Mouse (Mus musculus) liver, embryonic 12.5 days (tissue): ENCODE measurements around the gene Zkscan3. TPM values are rescaled to one million over a fixed set of nuclear protein-coding genes. Genes with fewer than 3 reads are reported as not detected.
A peak's percentile ranks its signal among the peaks of the same experiment; 100 is the strongest.
"Not testable (repeated sequence)": the region's sequence is repeated elsewhere in the genome, so short reads cannot be mapped to it uniquely, and the experiment has no call there.

ENCODE experiments used
- ATAC-seq: fragments of 200-750 bp; cut with Nextera tagmentation; 2 replicates; pipeline ENCODE4 v1.8.0; 2017; ENCODE audit warnings: moderate number of reproducible peaks, mild to moderate bottlenecking, moderate library complexity
- H3K27ac ChIP-seq: fragments of 300-500 bp; sonication (generic); 2 replicates; pipeline ENCODE4 v1.5.1; 2016; ENCODE audit warnings: mild to moderate bottlenecking
- H3K27me3 ChIP-seq: fragments of 300-500 bp; sonication (generic); replicated peaks from 2 replicates; pipeline ENCODE4 v1.6.1; 2016; ENCODE audit warnings: mild to moderate bottlenecking, moderate library complexity
- H3K36me3 ChIP-seq: fragments of 300-500 bp; sonication (generic); 2 replicates; pipeline ENCODE4 v1.6.1; 2016; ENCODE audit warnings: mild to moderate bottlenecking, moderate library complexity
- H3K4me1 ChIP-seq: fragments of 300-500 bp; sonication (generic); 2 replicates; pipeline ENCODE4 v1.6.1; 2016
- H3K4me2 ChIP-seq: fragments of 300-500 bp; sonication (generic); 2 replicates; pipeline ENCODE4 v1.6.1; 2016; ENCODE audit warnings: mild to moderate bottlenecking, moderate library complexity
- H3K4me3 ChIP-seq: fragments of 300-500 bp; sonication (generic); 2 replicates; pipeline ENCODE4 v1.5.1; 2016; ENCODE audit warnings: mild to moderate bottlenecking, moderate library complexity
- H3K9ac ChIP-seq: fragments of 300-500 bp; sonication (generic); 2 replicates; pipeline ENCODE4 v1.6.1; 2016; ENCODE audit warnings: mild to moderate bottlenecking, moderate library complexity
- H3K9me3 ChIP-seq: fragments of 300-500 bp; sonication (generic); replicated peaks from 2 replicates; pipeline ENCODE4 v1.6.1; 2016; ENCODE audit warnings: mild to moderate bottlenecking, moderate library complexity
- WGBS: fragments of 180-500 bp; shearing (Covaris S2); methylation state at CpG from one replicate; pipeline ENCODE4 v1.1.7; 2016; ENCODE audit not compliant: insufficient replicate concordance; 5-methylcytosine and 5-hydroxymethylcytosine counted together
- polyA plus RNA-seq: library from polyadenylated mRNA; unstranded; fragments of >200 nt; fragmentation: Nextera tagmentation; extraction: Ambion mirVana; gene quantifications from 2 replicates; pipeline ENCODE4 v1.2.1, GENCODE M21; 2016

Gene Zkscan3
- polyA plus RNA-seq, 1 experiment from 2014 or later = 36.2 TPM

DNA sequence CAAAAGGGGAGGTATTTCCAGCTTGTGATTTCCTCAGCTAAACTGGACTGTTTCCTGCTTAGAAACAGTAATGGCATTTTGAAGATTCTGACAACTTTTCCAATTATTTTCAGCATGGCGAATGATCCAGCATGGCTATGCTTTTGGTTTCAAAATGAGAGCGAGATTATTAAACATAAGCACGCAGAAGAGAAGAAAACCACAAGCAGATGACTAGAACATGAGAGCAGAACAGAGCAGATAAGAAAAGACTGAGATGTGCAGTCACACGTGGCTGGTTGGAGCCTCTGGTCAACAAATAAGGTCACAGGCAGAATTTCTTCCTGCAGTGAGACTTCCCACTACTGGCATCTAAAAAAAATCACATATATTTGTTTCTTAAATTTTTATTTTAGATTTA is 12.7 kb upstream of the Zkscan3 start:
- Histone ChIP-seq H3K4me3 (peak overlapping the region; percentile 8; the same call in 1 of the 2 replicates), H3K9me3 (no peaks in the 10 kb centered on the region), H3K9ac (peak overlapping the region; percentile 65), H3K4me2 (peak overlapping the region; percentile 65), H3K27me3 (no peaks in the 10 kb centered on the region), H3K36me3 (no peaks in the 10 kb centered on the region), H3K27ac (peak overlapping the region; percentile 97), H3K4me1 (peaks cover 72% of the 10 kb centered on the region)
- WGBS = 34% methylated on average over 4 of the region's 4 CpGs
- ATAC-seq = peak; percentile 42

DNA sequence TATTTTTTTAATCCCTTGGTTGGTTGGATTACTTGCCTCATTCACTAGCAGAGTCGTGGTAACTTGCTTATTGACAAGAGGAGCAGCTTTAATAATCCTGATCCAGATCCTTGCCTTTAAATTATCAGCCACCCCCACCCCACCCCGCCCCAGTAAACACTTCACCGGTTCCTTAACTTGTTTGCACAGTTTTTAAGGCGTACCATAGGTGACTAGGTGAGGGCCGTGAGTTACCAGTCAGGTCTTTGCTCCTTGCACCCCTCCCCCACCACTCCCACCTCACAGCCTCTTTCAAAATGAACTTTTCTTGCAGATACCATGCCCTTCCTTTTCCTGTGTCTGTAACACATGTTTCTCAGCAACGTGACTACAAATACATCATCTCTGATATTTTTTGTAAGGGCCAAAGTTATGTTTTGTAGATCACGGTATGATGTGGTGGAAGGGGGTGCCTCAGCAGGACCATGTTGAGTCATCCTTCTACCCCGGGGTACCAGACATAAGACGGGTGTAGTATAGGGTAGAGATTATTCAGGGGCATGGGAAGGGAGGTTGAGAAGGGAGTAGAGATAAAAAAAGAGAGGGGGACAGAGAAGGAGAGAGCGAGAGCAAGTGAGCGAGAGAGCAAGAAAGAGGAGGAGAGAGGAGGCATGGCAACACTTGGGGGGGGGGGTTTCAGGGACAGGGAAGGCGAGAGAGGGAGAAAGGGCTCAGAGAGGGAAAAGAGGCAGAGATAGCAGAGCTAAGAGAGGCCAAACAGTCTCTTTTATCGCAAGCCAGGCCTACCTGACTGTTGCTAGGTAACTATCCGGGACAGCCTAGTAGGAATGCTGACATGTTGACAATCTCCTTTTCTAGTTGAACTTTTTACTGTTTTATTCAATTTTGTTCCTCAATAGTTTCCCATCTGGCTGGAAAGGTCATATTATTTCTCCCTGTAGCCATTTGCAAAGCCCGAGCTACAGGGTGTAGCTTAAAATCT is 12.0 kb upstream of the Zkscan3 start:
- Histone ChIP-seq H3K4me3 (peak overlapping the region; percentile 8; the same call in 1 of the 2 replicates), H3K4me2 (peak overlapping the region; percentile 65), H3K36me3 (no peaks in the 10 kb centered on the region), H3K9me3 (no peaks in the 10 kb centered on the region), H3K27ac (peak overlapping the region; percentile 97), H3K27me3 (no peaks in the 10 kb centered on the region), H3K4me1 (peaks cover 66% of the 10 kb centered on the region), H3K9ac (peak overlapping the region; percentile 65)
- WGBS = 31% methylated on average over 14 of the region's 15 CpGs
- peak; percentile 81 for ATAC-seq

DNA sequence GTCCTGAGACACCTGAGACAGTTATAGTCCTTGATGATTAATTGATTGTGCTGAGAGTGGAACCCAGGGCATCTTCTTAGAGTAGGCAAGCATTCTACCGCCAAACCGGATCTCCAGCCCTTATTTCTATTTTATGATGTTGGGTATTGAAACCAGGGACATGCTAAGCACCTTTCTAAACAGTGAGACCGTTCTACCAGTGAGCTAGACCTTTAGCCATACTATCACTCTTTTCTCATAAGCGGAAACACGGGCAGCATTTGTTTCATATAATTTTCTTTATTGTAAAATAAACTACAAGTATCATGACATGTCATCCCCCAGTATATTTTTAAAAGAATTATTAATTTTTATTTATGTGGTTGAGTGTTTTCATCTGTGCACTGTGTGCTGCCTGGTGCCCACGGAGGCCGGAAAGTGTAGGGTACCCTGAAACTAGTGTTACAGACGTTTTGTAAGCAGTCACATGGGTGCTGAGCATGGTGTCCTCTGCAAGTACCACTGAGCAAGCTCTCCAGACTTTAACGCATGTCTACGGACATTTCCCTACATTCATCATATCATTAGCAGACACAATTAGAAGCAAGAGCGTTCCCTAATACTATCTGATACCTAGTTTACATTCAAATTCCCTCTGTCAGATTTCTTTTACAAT is 6.4 kb upstream of the Zkscan3 start:
- no peaks in the 10 kb centered on the region for H3K27me3 ChIP-seq
- peak overlapping the region; percentile 78 for H3K4me2 ChIP-seq
- H3K4me3 ChIP-seq = peak overlapping the region; percentile 56
- H3K9ac ChIP-seq = peak overlapping the region; percentile 75
- no peaks in the 10 kb centered on the region for H3K9me3 ChIP-seq
- no peaks in the 10 kb centered on the region for H3K36me3 ChIP-seq
- H3K27ac ChIP-seq = peak overlapping the region; percentile 78
- no peak for ATAC-seq
- peaks cover 31% of the 10 kb centered on the region for H3K4me1 ChIP-seq
- 58% methylated on average over 11 of the region's 11 CpGs for WGBS

DNA sequence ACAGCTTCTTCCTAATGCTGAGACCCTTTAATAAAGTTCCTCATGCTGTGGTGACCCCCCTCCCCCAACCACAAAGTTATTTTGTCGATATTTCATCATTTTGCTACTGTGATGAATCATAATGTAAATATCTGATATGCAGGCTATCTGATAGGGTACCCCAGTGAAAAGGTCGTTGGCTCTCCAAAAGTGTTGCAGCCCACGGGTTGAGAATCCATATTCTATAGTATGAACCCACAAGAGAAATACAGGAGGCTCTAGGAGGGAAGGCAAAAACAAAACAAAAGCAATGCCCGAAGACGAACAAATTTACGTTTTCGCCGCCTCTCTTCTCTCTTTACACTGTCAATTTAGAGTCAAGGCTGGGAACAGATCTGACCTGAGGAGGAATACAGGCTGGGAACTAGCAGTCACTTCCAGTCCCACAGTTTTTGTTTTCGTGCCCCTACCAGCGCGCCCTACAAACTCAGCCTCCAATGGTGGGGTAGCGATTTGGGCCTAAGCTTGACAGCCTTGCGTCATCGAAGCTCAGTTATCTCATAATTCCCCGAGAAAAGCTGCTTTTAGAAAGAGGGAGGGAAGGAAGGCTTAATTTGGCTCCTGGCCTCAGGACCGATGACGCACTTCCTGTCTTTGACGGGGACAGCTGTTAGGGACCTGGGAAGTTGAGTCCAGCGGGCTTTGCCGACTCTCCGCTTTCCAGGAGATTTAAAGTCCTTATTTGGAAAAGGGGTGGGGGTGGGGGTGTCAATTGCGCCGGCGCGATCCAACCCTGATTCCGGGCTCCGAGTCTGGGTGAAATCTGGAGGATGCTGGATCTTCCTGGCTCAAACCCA is 5.6 kb upstream of the Zkscan3 start:
- peaks cover 26% of the 10 kb centered on the region for H3K4me1 ChIP-seq
- no peaks in the 10 kb centered on the region for H3K36me3 ChIP-seq
- no peaks in the 10 kb centered on the region for H3K9me3 ChIP-seq
- peak overlapping the region; percentile 78 for H3K27ac ChIP-seq
- WGBS = 3% methylated on average over 27 of the region's 27 CpGs
- peak overlapping the region; percentile 78 for H3K4me2 ChIP-seq
- peak overlapping the region; percentile 56 for H3K4me3 ChIP-seq
- H3K9ac ChIP-seq = peak overlapping the region; percentile 75
- no peaks in the 10 kb centered on the region for H3K27me3 ChIP-seq
- peak; percentile 86 for ATAC-seq

DNA sequence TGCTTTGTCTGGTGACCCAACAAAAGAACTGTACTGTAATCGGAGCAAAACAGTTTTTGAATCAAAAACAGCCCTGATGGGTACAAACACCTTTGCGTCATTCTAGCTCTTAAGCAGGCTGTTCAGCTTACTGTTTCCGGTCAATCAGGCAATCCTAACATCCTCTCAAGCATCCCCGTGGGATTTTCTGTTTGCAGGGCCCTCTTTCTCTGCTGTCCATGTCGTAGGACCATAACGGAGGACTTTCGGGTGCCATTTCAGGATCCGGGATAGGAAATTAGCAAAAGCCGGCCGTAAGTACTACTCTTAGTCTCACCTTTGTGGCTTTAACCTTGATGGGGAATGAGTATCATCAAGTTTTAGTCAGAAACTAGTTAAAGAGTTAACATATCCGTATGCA is 4.8 kb upstream of the Zkscan3 start:
- H3K4me2 ChIP-seq = peak overlapping the region; percentile 78
- H3K27ac ChIP-seq = no peak overlapping the region; the same call in 1 of the 2 replicates
- H3K4me1 ChIP-seq = peaks cover 22% of the 10 kb centered on the region
- no peaks in the 10 kb centered on the region for H3K27me3 ChIP-seq
- H3K4me3 ChIP-seq = no peak overlapping the region
- ATAC-seq = no peak
- 77% methylated on average over 11 of the region's 11 CpGs for WGBS
- no peaks in the 10 kb centered on the region for H3K9me3 ChIP-seq
- no peaks in the 10 kb centered on the region for H3K36me3 ChIP-seq
- H3K9ac ChIP-seq = no peak overlapping the region

DNA sequence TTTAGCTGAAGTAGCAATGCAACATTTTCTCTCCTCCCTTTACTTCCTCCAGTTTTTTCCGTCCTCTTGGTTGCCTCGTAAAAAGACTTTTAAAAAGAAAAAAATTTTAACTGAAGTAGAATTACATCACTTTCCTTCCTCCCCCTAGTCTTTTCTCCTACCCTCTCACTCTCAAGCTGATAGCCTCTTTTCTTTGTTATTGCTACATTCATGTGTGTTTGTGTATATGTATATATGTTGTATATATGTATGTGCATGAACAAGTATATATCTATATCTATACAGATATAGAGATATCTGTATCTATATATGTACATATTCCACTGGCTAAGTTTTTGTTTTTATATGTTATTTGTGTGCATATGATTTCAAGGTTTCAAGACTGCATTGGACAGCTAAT is 293 bp upstream of the Zkscan3 start:
- ATAC-seq = peak; percentile 38; the same call in 1 of the 2 replicates

DNA sequence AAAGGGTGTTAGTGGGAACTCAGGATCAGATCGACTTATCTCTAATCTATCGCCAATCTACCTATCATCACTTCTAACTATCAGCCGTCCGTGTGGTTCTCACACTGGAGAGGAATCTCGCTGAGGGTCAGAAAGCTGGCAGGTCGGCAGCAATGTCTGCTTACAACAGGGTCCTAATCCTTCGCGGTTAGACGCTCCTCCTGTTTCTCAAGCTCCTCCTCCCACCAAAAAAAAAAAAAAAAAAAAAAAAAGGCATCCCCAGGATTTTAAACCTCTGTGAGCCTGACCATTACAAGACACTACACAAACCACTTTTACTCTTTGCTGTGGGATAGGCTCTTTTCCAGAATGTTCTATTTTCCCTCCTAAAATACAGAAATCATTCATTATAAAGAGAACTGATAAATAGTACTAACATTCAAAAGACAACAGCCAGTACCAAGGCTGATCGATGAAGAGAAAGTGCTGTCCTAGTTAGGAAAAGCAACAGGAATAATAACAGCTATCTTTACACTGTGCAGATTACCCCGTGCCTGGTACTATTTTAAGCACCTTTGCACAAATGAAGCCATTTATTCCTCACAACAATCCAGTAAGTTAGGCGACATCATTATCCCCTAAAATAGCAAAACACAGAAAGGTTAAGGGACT is 794 bp downstream of the Zkscan3 start:
- peak overlapping the region; percentile 82 for H3K4me3 ChIP-seq
- H3K36me3 ChIP-seq = peaks cover 25% of the 10 kb centered on the region
- no peaks in the 10 kb centered on the region for H3K9me3 ChIP-seq
- peak overlapping the region; percentile 84 for H3K9ac ChIP-seq
- no peaks in the 10 kb centered on the region for H3K27me3 ChIP-seq
- ATAC-seq = peak; percentile 61
- H3K4me2 ChIP-seq = peak overlapping the region; percentile 80
- H3K4me1 ChIP-seq = peaks cover 32% of the 10 kb centered on the region
- WGBS = 7% methylated on average over 12 of the region's 12 CpGs
- H3K27ac ChIP-seq = peak overlapping the region; percentile 82

More for the DNA sequence above, 293 bp upstream of the Zkscan3 start:
- Histone ChIP-seq H3K27ac (peak overlapping the region; percentile 82), H3K4me1 (peaks cover 38% of the 10 kb centered on the region), H3K9me3 (no peaks in the 10 kb centered on the region), H3K27me3 (no peaks in the 10 kb centered on the region), H3K4me2 (peak overlapping the region; percentile 80), H3K9ac (peak overlapping the region; percentile 84), H3K36me3 (peaks cover 22% of the 10 kb centered on the region), H3K4me3 (peak overlapping the region; percentile 82)
- 0% methylated on average over 2 of the region's 2 CpGs for WGBS

DNA sequence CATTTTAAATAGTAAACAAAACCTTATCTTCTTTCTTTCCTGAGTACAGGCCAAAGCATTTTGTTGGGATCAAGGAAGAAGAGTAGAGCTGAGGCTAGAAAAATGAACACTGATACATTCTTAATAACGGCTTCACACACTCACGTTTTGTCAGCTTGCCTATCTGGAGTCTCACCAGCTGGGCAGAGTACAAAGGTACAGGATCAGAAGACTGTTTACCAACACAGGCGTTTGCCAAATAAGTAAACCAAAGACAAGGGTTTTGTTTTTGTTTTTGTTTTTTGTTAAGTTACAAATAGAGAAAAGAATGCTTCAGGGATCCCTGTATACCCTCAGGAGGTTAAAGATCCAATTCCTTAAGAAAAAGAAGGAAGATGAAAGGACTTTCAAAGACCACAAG is 1.4 kb downstream of the Zkscan3 start:
- Histone ChIP-seq H3K27ac (peak overlapping the region; percentile 82; the same call in 1 of the 2 replicates), H3K9me3 (no peaks in the 10 kb centered on the region), H3K4me2 (peak overlapping the region; percentile 80), H3K4me3 (peak overlapping the region; percentile 82), H3K36me3 (peaks cover 31% of the 10 kb centered on the region), H3K4me1 (peaks cover 32% of the 10 kb centered on the region), H3K9ac (peak overlapping the region; percentile 84), H3K27me3 (no peaks in the 10 kb centered on the region)
- no peak for ATAC-seq
- WGBS = 66% methylated on average over 3 of the region's 3 CpGs

DNA sequence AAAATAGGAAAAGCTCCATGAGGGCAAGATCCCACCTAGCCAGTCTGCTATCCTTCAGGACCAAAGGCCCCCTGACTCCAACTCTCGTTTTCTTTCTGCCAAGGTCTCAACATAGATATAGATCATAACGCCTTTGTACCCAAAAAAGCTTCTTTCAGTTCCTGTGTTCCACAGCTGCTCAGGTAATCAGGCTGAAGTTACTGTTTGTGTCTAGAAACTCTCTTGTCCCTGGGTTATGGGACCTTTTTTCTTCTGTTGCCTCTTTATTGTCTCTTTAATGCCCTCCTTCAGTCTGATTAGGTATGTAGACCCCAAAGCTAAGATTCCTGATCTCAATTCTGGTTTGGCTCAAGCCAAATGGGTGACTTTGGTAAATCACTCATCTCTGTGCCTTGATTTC is 5.1 kb downstream of the Zkscan3 start:
- 72% methylated on average over 2 of the region's 2 CpGs for WGBS
- no peaks in the 10 kb centered on the region for H3K9me3 ChIP-seq
- no peak overlapping the region for H3K4me3 ChIP-seq
- H3K4me1 ChIP-seq = peaks cover 27% of the 10 kb centered on the region
- no peak overlapping the region for H3K4me2 ChIP-seq
- no peak overlapping the region for H3K27ac ChIP-seq
- no peak overlapping the region for H3K9ac ChIP-seq
- H3K27me3 ChIP-seq = no peaks in the 10 kb centered on the region
- peaks cover 66% of the 10 kb centered on the region for H3K36me3 ChIP-seq
- no peak for ATAC-seq

DNA sequence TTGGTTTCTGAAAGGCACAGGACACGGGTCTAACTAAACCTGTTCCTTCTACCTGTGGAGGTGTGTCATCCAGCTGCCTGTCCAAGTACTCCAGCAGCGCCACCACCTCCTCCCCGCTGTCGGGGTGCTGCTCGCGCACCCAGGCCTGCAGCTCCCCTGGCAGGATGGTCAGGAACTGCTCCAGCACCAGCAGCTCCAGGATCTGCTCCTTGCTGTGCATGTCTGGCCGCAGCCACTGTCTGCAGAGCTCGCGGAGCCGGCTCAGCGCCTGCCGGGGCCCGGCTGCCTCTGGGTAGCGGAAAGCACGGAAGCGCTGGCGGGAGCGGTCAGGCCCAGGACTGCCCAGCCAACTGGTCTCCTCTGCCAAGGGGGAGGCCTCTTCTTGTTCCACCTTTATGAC is 6.5 kb downstream of the Zkscan3 start:
- Histone ChIP-seq H3K4me1 (peaks cover 21% of the 10 kb centered on the region), H3K36me3 (peaks cover 79% of the 10 kb centered on the region)
- H3K4me2 ChIP-seq, H3K27me3 ChIP-seq, H3K4me3 ChIP-seq, ATAC-seq, H3K27ac ChIP-seq, H3K9ac ChIP-seq, H3K9me3 ChIP-seq: not testable (repeated sequence)
- WGBS = 91% methylated on average over 18 of the region's 18 CpGs

DNA sequence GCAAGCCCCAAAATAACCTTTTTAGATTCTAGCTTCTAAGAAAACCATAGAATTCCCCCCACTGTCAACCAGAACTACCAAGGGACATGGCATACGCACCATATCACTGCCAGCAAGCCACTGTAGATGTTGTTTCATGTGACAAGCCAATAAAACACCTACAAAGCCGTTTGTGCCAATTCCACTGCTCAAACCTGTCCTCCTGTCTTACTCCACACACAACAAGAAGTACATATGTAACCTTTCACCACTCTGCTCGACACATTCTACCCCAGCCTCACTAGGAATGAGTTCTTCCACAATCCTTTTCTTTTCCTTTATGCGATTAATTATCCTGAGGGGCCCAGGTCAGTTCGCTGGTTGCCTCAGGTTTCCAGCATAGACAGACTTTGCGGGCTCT is 6.9 kb downstream of the Zkscan3 start:
- no peak overlapping the region for H3K27ac ChIP-seq
- no peak overlapping the region for H3K4me3 ChIP-seq
- no peaks in the 10 kb centered on the region for H3K9me3 ChIP-seq
- H3K36me3 ChIP-seq = peaks cover 80% of the 10 kb centered on the region
- ATAC-seq = no peak
- H3K27me3 ChIP-seq = no peaks in the 10 kb centered on the region
- no peak overlapping the region for H3K4me2 ChIP-seq
- 85% methylated on average over 6 of the region's 6 CpGs for WGBS
- no peak overlapping the region for H3K9ac ChIP-seq
- H3K4me1 ChIP-seq = peaks cover 17% of the 10 kb centered on the region
